Mouse (Mus musculus) kidney, postnatal 36 days (tissue): ENCODE data around the gene Acot2.
A peak's percentile ranks its signal among the peaks of the same experiment; 100 is the strongest.

ENCODE experiments used
- DNase-seq, 2 experiments: peaks; one replicate each; pipeline ENCODE4 v3.0.0; 2021 to 2022; ENCODE audit warnings: mixed read lengths in 2 of 2

Gene Acot2

DNA sequence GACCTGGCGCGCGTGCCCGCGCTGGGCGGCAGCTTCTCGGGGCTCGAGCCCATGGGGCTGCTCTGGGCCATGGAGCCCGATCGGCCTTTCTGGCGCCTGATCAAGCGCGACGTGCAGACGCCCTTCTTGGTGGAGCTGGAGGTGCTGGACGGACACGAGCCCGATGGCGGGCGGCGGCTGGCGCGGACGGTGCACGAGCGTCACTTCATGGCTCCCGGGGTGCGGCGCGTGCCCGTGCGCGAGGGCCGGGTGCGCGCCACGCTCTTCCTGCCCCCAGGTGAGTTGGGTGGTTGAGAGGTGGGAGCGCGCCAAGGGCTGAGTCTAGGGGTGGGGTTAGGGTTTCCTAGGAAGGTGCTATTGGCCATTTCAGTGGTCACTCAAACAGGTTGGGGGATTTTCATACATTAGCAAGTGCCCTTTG, 51.0 kb downstream of the Acot2 start, which contains the start of gene Gm49366:
TSS of gene Gm49366 (plus strand) at position 245 of the 421 bp plus-strand sequence.
- peak; percentile 75 to 79 for DNase-seq

DNA sequence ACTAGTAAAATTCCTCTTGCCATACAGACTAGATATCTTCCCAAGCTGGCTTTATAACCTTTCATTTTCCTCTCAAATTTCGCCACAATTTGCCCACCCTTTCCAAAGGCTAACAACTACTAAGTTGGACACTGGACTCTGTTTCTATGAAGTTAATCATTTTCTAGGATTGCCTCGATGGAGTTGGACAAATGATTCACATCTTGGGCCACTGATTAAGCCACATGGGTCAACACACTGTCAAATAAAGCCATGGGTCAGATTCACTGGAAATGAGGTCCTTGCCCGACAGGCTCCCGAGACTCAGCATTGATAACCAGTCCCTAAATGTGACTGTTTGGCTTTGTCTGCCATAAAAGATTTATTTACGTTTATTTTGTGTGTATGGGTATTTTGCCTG, 54.6 kb downstream of the Acot2 start:
- DNase-seq, result peak; percentile 64 to 85
